Mouse (Mus musculus): ENCODE measurements around the gene Adam19. TPM values are rescaled to one million over a fixed set of nuclear protein-coding genes. Genes with fewer than 3 reads are reported as not detected.

The Adam19 gene
- polyA plus RNA-seq, 1 experiment from 2014 or later = 44.2 TPM

DNA sequence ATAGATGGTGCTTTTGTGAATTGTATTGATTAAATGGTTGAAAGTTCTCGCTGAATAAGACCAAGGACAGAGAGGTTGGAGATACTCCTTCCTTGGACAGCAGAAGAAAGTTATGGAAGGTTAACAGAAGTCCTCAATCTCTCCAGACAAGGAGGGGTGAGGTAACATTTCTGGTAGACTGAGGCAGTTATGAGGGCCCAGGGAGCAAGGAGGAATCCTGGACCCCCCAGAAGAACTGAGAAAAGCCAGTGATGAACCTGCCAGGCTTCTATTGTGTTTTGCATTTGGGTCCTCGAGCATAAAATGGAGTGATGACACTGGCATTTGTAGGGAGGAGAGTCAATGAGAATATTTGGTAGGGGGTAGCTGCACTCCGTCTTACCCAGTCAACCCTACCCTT, 129.2 kb downstream of the Adam19 start:
- H3K4me2 ChIP-seq = no peak overlapping the region
- ATAC-seq (ENCODE audit: insufficient number of reproducible peaks, low FRiP score) = no peak
- H3K36me3 ChIP-seq = no peaks in the 10 kb centered on the region
- 57% methylated on average over 3 of the region's 3 CpGs for WGBS
- no peak overlapping the region for H3K9ac ChIP-seq
- peaks cover 4% of the 10 kb centered on the region; the same call in 1 of the 2 replicates for H3K4me1 ChIP-seq (replicated peaks)
- H3K27me3 ChIP-seq (replicated peaks) = no peaks in the 10 kb centered on the region
- H3K4me3 ChIP-seq = no peak overlapping the region
- H3K27ac ChIP-seq (ENCODE audit: poor library complexity, severe bottlenecking) = peak overlapping the region; percentile 61
- H3K9me3 ChIP-seq (replicated peaks) = no peaks in the 10 kb centered on the region

DNA sequence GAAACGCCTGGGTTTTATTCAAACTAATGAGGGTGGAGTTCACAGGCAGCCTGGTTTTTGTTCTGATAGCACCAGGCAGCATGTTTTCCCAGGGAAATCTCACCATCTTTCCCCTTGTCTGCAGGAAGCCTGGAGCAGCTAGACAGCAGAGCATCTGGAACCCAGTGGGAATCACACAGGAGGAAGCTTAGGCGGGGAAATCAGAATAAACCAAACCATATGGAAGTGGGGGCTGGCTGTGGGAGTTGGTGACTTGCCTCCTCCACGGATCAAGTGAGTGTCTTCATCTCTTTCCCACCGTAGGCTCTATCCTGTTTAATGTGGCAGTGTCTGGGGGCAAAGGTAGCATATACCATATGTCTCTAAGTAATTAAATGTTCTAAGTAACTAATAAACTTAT, 129.7 kb downstream of the Adam19 start:
- H3K9ac ChIP-seq = no peak overlapping the region
- no peak overlapping the region for H3K4me2 ChIP-seq
- 17% methylated on average over 4 of the region's 4 CpGs for WGBS
- H3K36me3 ChIP-seq = no peaks in the 10 kb centered on the region
- H3K9me3 ChIP-seq (replicated peaks) = no peaks in the 10 kb centered on the region
- peaks cover 4% of the 10 kb centered on the region; the same call in 1 of the 2 replicates for H3K4me1 ChIP-seq (replicated peaks)
- peak overlapping the region; percentile 61 for H3K27ac ChIP-seq (ENCODE audit: poor library complexity, severe bottlenecking)
- H3K4me3 ChIP-seq = no peak overlapping the region
- peak; percentile 82 for ATAC-seq (ENCODE audit: insufficient number of reproducible peaks, low FRiP score)
- no peaks in the 10 kb centered on the region for H3K27me3 ChIP-seq (replicated peaks)

DNA sequence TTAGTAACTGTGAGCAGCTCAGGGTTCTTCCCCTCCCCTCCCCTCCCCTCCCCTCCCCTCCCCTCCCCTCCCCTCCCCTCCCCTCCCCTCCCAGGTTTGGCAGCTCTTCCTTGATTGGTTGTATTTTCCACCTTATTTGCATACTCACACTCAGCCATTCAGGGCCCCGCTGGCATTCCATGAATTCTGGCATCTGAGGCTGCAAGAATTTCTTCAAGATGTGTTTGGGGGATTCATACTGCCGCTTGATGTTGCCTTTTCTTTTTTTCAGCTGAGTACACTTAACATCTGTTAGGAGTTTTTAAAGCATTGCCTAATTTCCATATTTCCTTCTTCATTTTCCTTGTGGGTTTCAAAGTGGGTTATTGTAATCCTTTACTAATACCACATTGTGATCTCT, 132.5 kb downstream of the Adam19 start:
- H3K27ac ChIP-seq (ENCODE audit: poor library complexity, severe bottlenecking) = no peak overlapping the region
- no peak overlapping the region for H3K9ac ChIP-seq
- no peak overlapping the region for H3K4me3 ChIP-seq
- H3K9me3 ChIP-seq (replicated peaks) = no peaks in the 10 kb centered on the region
- H3K36me3 ChIP-seq = no peaks in the 10 kb centered on the region
- H3K4me1 ChIP-seq (replicated peaks) = peaks cover 4% of the 10 kb centered on the region; the same call in 1 of the 2 replicates
- no peak overlapping the region for H3K4me2 ChIP-seq
- ATAC-seq (ENCODE audit: insufficient number of reproducible peaks, low FRiP score) = no peak
- no peaks in the 10 kb centered on the region for H3K27me3 ChIP-seq (replicated peaks)
- 75% methylated on average over 2 of the region's 2 CpGs for WGBS

DNA sequence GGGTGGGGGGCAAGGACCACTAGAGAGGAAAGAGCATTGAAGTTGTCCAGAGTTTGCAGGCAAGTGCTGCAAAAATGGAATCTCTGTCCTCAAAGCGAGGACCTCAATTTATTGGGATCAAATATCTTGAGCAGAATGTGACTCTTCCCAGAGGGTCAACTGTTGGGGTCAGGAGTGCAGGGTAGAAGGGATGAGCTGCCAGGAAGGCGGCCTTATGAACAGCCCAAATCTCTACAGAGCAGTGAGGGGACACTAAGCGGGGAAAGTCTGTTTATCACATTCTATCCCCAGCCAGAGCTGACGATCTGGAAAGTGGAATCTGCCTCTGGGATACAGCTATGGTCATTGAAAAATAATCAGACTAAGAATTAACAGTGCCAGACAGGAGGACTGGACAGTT, 138.4 kb downstream of the Adam19 start:
- Histone ChIP-seq H3K27ac (ENCODE audit: poor library complexity, severe bottlenecking) (no peak overlapping the region), H3K4me3 (no peak overlapping the region), H3K9me3 (replicated peaks) (no peaks in the 10 kb centered on the region), H3K36me3 (peaks cover 3% of the 10 kb centered on the region), H3K4me1 (replicated peaks) (peaks cover 21% of the 10 kb centered on the region), H3K4me2 (no peak overlapping the region), H3K27me3 (replicated peaks) (no peaks in the 10 kb centered on the region), H3K9ac (no peak overlapping the region)
- WGBS = 66% methylated on average over 4 of the region's 4 CpGs
- ATAC-seq (ENCODE audit: insufficient number of reproducible peaks, low FRiP score) = no peak

Small RNAs within 50 kb of the gene (microRNA-seq; reads per million reads assigned to microRNA genes)
- gene Mir7239 = not detected
- not detected for gene Mir8100

Other genes starting within 250 kb of the Adam19 start
- 80.2 and 80.8 TPM in 2 replicates for gene Clint1, start 203.9 kb upstream of the Adam19 start, polyA plus RNA-seq (2016; fragmentation: Nextera tagmentation; extraction: Ambion mirVana)
- 13.1 and 14.3 TPM in 2 replicates for gene Lsm11, start 111.1 kb upstream of the Adam19 start, polyA plus RNA-seq (2016; fragmentation: Nextera tagmentation; extraction: Ambion mirVana)
- gene Thg1l, start 100.5 kb upstream of the Adam19 start, polyA plus RNA-seq (2016; fragmentation: Nextera tagmentation; extraction: Ambion mirVana) = 8.6 and 9.2 TPM in 2 replicates
- gene Sox30, start 75.7 kb upstream of the Adam19 start, polyA plus RNA-seq (2016; fragmentation: Nextera tagmentation; extraction: Ambion mirVana) = 0.46 and 0.64 TPM in 2 replicates
- gene Gm12166, start 3.7 kb upstream of the Adam19 start, polyA plus RNA-seq (2016; fragmentation: Nextera tagmentation; extraction: Ambion mirVana) = 3.4 and 4.0 TPM in 2 replicates
- 21.7 and 22.9 TPM in 2 replicates for gene Nipal4, start 110.5 kb downstream of the Adam19 start, polyA plus RNA-seq (2016; fragmentation: Nextera tagmentation; extraction: Ambion mirVana)
- gene Fndc9, start 179.5 kb downstream of the Adam19 start, polyA plus RNA-seq (2016; fragmentation: Nextera tagmentation; extraction: Ambion mirVana) = 0.09 and 0.10 TPM in 2 replicates